Mouse (Mus musculus): Measurements from ENCODE around the gene Dusp27.

The Dusp27 gene

DNA sequence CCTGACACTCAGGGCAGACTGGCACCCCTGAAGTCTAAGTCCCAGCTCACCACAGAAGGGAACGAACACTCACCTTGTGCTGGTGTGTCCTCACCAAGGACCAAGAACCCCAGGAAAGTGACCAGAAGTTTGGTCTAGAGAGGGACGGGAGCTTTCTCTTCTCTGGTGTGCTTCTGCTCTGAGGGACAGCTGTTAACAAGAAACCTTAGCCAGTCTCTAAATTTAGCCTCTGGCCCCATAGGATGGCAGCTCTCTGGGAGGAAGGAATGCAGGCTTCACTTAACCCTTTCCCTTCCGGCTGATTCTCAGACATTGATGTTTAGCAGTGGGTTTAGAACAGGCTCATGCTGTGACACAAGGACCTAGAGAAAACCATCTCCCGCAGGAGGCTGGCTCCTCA lies at the start of gene Dusp27:
Gene Dusp27 (minus strand): TSS at position 204 of the 400 bp plus-strand sequence.
- DNase-seq (ENCODE audit: low spot score) = no peak

DNA sequence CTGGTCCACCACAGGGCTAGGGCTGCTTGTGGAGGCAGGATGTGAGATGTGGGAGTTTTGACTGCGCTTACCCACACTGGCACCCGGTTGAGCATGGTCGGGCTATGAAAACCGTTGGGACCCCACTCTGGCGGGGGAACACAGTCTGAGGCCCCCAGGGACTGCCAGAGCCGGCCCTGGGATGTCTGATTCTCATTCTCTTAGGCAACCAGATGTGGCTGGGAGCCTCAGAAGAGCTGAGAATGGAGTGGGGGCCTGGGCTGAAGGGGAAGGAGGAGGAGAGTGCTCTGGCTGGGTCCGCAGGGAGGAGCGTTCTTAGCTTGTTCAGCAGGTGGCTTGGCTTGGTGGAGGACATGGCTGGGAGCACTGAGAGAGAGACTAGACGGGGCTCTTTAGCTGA lies 45.9 kb upstream of the Dusp27 start:
- no peak for DNase-seq (ENCODE audit: low spot score)

DNA sequence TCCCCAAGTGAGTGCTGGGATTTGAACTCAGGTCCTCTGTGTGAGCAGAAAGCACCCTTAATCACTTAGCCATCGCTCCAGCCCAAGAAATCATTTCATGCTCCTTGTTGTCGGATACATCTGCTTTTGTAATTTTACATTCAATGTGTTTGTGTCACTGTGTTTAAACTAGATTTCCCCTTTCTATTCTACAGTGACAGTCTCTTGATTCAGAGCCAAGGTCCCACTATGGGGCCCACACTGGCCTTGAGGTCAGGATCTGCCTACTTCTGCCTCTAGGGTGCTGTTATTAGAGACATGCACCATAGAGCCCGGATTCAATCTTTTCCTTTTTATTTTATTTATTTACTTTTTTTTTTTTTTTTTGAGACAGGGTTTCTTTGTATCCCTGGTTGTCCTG lies 45.3 kb upstream of the Dusp27 start:
- no peak for DNase-seq (ENCODE audit: low spot score)

DNA sequence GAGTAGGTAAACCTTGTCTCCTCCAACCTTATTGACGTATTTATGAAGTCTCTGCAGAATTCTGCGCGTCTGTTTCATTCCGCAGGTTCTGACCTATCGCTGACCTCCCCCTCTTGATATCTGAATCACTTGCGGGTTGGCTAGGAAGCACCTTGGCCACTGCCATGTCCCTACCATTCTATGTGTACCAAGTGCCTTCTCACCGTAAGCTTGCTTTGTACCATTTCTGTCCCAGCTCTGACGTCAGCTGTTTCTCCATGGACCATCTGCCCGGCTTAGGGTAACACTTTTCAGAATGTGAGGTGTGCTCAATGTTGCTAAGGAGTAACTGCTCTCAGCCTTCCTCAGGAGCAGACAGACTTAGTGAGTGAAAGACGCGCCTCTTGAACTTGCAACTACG lies 43.1 kb upstream of the Dusp27 start:
- DNase-seq (ENCODE audit: low spot score) = no peak

DNA sequence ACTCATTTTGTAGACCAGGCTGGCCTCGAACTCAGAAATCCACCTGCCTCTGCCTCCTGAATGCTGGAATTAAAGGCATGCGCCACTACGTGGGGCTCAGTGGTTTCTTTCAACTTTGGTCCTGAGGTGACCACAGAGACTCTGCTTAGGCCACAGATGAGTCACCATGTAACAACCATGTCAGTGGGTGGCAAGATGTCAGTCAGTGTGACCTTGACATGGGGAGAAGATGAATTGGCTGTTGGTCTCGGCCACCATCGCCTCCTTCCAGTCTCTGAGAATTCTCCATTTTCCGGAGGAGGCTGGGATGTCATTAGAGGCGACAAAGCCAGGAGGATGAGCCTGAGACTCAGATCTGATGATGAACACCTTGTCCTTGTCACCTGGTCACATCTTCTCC lies 42.0 kb upstream of the Dusp27 start:
- no peak for DNase-seq (ENCODE audit: low spot score)

DNA sequence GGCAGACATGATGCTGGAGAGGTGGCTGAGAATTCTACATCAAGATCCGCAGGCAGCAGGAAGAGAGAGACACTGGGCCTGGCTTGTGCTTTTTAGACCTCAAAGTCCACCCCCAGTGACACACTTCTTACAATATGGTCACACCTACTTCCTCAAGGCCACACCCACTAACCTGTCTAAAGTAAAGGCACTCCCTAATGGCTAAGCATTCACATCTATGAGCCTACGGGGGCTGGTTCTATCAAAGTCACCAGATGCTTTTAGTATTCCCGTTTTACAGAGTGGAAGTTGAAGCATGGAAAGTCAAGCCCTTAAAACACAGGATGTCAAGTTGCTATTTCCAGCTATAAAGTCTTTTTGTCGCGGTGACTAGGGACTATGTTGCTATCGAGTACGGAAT lies 40.3 kb upstream of the Dusp27 start:
- no peak for DNase-seq (ENCODE audit: low spot score)

DNA sequence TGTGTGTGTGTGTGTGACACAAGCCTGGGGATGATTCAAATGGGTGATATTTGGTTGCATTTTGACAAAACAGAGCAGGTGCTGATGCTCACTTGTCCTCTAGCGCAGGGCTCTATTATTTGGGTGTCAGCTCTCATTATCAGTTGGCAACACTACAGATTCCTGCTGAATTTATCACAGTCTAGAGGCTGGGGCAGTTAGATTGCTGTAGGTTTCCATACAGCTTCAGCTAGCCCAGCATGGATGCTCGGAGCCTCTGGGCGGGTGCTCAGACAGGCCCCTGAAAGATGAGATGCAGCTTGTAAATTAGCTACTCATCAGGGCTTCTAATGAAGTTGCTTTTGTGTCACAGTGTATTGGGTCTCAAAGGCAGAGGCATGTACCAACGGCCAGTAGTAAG lies 39.7 kb upstream of the Dusp27 start:
- no peak for DNase-seq (ENCODE audit: low spot score)

DNA sequence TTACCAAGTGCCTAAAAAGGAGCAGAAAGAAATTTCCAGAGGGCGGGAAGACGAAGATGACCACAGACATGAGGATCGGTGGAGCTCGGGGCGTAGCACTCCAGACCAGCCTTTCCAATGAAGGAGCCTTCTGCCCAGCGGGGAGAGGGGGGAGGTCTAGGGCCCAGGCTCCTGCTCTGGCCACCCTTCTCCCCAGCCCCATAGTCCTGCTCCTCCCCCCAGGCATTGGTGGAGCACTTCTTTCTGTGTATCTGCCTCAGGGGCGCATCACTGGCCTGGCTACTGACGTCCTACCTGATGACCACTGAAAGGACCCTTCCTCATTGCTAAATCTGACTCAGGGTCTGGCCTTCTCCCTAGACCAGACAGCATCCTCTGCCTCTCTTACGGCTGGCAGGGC lies 37.4 kb upstream of the Dusp27 start:
- no peak for DNase-seq (ENCODE audit: low spot score)

DNA sequence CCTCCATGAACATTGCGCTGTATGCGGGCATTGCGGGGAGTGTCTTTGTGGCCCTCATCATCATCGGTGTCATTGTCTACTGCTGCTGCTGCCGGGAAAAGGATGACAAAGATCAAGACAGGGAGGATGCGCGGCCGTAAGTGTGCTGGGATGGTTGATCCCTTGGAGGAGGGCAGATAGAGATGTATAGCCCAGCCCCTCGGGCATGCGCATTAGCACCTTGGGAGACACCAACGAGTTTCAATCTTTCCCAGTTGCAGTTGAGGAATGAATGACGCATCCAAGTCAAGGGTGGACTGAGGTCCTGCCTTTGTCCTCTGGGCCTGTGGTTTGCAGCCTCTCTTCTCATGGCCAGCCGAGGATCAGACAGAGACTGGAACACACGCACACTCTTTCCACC lies 36.9 kb upstream of the Dusp27 start:
- no peak for DNase-seq (ENCODE audit: low spot score)

DNA sequence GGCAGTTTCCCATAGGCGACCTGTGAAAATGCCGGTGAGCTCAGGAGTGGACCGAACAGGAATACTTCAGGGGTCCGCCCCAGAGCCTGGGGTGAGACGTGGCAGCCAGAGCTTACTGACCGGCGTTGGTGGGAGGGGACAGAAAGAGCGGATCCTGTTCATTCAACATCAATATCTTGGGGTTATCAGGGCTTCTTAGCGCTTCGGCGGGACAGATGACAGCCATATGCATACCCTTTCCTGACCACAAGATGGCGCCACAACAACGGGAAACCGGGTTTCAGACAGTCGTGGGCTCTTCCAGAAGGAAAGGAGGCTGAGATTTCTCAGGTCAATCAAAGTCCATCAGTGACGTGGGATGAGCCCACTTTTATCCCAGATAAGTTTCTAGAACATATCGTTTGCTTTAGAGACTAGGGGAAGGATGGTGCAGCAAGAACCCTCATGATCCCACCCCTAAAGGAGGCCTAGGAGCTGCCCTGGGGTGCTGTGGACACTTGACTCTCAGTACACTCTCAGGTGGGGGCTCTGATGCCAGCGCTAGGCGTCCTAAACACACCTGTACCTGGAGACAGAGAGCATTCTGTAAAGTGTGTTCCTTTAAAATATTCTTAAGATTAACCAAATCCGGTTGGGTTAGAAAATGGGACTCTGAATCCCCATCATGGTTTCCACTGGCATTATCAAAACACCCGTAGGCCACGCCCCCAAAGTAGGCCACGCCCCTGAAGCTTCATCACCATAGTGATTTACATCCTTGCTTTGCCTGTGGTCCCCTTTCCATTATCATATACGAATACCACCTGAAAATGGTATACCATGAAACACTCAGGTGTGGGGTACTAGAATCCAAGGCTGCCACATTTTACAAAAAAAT lies 33.1 kb upstream of the Dusp27 start:
- peak; percentile 33 for DNase-seq (ENCODE audit: low spot score)

DNA sequence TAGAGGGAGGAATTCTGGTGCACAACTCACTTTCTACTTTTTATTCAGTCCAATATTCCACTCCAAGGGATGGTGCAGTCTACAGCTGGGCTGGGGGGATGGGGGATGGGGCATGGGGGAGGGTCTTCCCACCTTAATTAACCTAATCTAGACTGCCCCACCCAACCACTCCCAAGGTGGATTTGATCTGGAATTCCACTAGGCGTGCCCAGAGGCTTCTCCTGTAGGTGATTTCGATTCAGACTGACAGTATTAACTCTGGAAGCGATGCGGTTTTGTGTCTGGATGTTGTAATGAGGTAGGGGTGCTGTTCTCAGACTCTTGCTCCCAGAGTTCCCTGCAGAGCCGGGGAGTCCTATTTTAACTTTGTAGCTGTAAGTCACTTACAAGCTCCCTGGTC lies 32.4 kb upstream of the Dusp27 start:
- no peak for DNase-seq (ENCODE audit: low spot score)

DNA sequence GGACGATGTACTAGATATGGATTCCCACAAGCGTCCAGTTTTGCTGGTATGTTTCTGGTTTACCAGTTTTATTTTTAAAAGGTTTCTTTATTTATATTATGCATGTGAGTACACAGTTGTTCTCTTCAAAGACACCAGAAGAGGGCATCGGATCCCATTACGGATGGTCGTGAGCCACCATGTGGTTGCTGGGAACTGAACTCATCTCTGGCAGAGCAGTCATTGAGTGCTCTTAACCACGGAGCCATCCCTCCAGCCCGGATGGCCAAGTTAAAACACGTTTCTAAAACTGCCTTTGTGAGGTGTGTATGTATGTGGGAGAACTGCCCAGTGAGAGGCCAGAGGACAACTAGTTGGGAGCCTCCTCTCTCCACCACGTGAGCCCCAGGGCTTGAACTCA lies 30.9 kb upstream of the Dusp27 start:
- DNase-seq (ENCODE audit: low spot score) = no peak

DNA sequence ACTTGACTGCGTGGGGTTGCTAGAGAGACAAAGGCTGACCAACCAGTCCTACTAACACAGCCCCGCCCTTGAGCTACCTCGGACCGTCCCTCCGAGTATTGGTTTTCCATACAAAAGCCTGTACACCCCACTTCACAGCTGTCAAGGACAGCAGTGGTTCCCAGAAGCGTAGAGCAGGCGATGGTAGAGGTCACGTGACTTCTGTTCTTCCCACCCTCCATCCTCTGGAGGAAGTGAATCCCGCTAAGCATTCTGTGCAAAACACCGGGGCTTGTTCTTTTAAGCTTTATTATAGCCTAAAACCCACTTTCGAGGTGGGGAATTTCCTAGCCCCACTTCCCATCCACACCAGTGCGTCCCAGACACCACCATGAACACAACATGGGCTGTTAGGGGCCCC lies 30.0 kb upstream of the Dusp27 start:
- DNase-seq (ENCODE audit: low spot score) = no peak

DNA sequence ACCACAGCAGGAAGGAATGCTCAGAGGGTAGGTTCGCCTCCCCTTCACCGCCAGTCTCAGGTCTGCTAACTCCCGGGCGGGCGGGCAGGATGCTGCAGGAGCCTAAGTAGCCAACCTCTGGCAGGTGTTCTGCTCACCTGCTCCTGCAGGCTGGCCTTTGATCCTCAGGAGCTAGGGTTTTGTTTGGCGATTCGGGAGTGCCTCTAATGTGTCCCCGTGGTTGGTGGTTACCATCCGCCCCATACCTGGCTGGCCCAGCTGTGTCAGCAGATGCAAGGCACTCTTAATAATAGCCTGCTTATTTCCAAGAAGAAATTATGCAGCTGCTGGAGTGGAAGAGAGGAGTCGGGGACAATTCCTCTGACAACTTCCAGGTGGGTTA lies 27.4 kb upstream of the Dusp27 start:
- no peak for DNase-seq (ENCODE audit: low spot score)

DNA sequence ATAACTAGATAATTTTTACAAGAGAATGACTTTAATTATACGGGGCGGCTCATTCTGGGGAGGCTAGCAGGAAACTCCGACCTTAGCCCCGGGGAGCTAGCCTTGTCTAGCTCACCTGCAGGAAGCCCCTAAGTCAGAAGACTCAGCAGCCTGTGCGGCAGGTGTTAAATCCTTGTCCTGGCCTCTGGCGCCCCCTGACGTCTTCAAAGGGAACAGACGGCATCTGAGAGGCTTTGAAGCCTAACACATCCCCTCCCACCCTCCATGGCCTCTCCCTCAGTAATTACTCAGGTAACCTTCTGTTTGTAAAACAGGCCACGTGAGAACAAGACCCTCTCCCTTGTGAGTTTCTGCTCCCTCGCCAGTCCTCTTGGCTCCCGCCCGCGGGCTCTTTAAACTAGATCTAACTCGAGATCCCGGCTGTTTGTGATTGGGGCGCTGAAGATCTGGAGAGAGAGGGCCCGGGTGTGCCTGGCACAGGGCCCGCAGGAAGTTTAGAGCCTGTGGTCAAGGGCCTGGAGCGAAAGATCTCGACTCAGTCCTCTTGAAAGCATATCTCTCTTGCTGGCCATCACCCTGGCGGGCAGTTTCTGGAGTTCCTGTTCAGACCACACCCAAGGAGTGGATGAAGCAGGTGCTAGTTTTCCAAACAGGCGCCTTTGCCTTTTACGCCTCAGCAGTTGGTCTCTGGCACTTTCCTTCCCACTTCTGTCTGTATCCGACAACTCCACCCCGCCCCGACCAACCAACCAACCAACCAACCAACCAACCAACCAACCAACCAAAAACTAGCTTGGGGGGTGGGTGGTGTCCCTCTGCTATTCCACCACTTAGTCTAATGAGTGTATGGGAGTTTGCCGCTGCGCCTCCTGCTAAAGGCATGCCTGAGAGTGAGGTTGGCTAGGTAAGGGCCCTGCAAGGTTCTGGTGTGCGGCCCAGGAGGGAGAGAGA lies 26.7 kb upstream of the Dusp27 start:
- peak; percentile 82 for DNase-seq (ENCODE audit: low spot score)

DNA sequence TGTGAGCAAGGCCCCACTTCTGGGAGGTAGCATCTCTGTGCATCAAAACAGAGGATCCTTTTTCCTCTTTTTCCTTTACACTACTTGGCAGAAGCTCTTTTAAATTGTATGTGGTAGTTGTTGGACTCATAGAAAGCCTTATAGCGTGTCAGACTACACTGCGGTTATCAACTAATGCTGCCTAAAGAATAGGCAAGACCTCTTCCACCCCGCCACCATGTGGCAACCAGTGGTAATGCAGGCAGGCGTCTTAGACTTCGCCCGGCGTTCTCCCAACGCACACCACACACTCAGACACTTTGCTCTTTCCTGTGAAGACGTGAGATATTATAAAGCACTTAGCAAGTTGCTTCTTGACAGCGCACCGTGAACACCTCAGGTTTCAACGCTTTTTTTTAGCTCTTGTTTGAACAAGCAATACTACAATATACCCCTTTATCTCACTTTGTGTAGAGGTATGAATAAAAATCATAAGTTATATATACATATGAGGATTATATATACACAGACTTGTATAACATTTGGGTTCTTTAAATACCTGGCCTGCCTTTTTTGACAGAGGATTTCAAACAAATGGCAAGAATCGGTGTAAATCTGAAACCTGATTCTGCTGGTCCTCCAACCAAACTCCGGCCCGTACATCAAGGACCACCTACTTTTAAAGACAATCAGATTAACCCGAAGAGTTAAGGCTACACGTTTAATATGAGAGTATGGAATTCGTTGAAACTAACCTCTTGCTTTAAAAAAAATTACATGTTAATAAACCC lies 25.8 kb upstream of the Dusp27 start:
- peak; percentile 81 for DNase-seq (ENCODE audit: low spot score)

DNA sequence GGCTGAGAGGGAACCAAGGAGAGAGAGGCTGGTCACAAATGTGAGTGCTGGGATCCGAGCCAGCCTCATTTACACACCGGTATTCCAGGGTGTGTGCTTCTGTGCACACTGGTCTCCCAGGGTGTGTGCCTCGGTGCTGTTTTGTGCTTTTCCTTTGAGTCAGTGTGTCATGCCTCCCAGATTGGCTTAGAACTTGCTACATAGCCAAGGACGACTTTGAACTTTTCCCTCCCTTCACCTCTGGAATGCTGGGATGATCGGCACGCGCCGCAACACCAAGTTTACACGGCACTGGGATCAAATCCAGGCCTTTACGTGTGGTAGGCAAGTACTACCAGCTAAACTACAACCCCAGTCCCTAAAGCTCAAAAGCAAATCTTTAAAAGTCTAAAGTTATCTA lies 24.3 kb upstream of the Dusp27 start:
- DNase-seq (ENCODE audit: low spot score) = no peak

DNA sequence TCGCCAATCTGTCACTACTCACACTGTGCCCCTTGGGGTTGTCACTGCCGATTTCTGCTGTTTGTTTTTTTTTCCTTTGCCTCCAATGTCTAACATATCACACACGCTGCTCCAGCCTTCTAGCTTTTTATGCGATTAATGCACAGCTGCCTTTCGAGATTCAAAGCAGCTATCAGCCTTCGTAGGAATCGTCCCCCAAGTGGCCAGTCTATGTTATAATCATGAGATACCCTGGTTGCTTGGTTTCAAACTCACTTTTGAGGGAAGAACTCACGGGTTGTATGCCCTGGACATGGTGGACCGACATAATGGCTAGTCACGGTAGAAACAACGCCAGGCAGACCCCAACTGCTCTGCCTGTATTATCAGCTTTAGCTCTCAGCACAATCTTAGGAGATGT lies 23.6 kb upstream of the Dusp27 start:
- no peak for DNase-seq (ENCODE audit: low spot score)

DNA sequence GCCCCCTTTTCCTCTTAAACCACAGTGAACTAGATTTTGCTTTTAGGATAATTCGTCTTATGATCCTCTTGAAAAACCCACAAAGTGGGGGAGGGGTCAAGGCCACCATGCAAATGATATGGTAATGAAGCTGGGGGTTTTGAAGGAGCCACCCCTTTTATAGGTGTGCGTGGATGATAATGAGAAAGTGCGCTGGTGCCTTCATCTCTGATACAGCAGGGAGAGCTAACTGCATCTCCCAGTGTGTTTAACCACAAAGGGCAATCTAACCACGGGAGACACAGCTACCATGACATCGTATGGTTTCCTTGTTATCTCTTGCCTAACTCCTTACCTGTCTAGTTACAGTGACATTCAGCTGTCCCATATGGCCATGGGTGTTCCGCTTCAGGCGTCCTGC lies 22.3 kb upstream of the Dusp27 start:
- no peak for DNase-seq (ENCODE audit: low spot score)

DNA sequence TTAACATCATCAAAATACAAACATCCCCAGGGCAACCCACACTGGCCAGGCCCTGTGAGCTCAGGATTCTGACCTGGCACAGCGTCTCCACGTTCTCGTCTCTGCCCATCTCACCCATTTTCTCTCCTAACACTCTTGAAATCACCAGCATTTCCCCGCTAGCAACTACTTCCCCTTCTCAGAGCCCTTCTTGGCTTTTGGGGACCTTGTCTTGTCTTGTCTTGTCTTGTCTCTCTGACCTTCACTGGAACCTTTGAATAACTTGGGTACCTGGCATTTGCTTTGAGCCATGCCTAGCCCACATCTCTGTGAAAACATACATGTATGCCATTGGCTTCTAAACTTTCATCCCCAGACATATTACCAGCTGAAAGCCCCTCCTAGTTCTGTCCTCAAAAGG lies 21.7 kb upstream of the Dusp27 start:
- DNase-seq (ENCODE audit: low spot score) = no peak

DNA sequence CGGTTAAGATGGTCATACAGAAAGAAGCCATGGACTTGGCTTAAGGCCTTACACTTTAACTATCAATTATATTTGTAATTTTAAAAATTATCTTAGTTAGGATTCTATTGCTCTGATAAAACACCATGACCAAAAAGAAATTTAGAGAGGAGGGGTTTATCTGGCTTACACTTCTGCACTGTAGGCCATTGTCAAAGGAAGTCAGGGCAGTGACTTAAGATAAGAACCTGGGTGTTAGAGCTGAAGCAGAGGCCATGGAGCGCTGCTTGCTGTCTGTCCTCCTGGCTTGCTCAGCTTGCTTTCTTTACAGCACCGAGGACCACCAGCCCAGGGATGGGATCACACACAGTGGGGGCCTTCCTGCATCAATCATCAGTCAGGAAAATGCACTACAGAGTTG lies 19.9 kb upstream of the Dusp27 start:
- no peak for DNase-seq (ENCODE audit: low spot score)

DNA sequence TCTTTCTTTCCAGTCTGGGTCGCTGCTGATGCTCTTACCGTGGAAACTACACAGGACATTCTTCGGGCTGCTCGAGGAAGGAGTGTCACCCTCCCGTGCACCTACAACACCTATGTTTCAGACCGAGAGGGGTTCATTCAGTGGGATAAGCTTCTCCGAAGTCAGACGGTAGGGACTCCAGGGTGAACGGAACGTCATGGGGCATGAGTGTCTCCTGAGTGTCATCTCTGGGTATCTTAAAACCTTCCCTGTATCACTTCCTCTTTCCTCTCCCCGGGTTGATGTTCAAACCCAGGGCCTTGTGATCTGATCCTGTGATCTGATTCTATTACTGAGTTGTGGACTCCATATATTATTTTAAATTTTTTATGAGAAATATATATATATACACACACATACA lies 18.9 kb upstream of the Dusp27 start:
- no peak for DNase-seq (ENCODE audit: low spot score)

Measured in T-cell, adult 2 months (primary cell).